Mouse (Mus musculus): Measurements from ENCODE around the gene Slc12a5. TPM values are rescaled to one million over a fixed set of nuclear protein-coding genes. Genes with fewer than 3 reads are reported as not detected.

The Slc12a5 gene
- polyA plus RNA-seq, 1 experiment from 2014 or later, result 21.4 TPM

- H3K9me3 ChIP-seq, result no peaks in the 10 kb centered on the region
- H3K36me3 ChIP-seq, result no peaks in the 10 kb centered on the region
- peak; percentile 58 for ATAC-seq (ENCODE audit: low FRiP score)
- peak overlapping the region; percentile 72 for H3K4me2 ChIP-seq
- peaks cover 68% of the 10 kb centered on the region for H3K27me3 ChIP-seq
- peak overlapping the region; percentile 79 for H3K9ac ChIP-seq
- WGBS, result under 1% methylated on average over 64 of the region's 65 CpGs
- H3K4me1 ChIP-seq (replicated peaks), result peaks cover 85% of the 10 kb centered on the region
- peak overlapping the region; percentile 56 for H3K4me3 ChIP-seq
- peak overlapping the region; percentile 92 for H3K27ac ChIP-seq
Measured at GRCm38 (mm10) chr2:164967761-164968440, 7.3 kb downstream of the Slc12a5 start.

GRCm38 (mm10) chr2:164968451-164968851, 7.8 kb downstream of the Slc12a5 start:
- Histone ChIP-seq H3K36me3 (no peaks in the 10 kb centered on the region), H3K4me3 (peak overlapping the region; percentile 56), H3K4me1 (replicated peaks) (peaks cover 80% of the 10 kb centered on the region), H3K27ac (peak overlapping the region; percentile 92), H3K9me3 (no peaks in the 10 kb centered on the region), H3K27me3 (peaks cover 71% of the 10 kb centered on the region), H3K9ac (peak overlapping the region; percentile 79), H3K4me2 (peak overlapping the region; percentile 72)
- under 1% methylated on average over 29 of the region's 29 CpGs for WGBS
- ATAC-seq (ENCODE audit: low FRiP score), result 0 out of 2 replicates have a peak, but pooled peaks have one; percentile 16

GRCm38 (mm10) chr2:164969348-164969781, 8.8 kb downstream of the Slc12a5 start:
- no peaks in the 10 kb centered on the region for H3K9me3 ChIP-seq
- H3K4me2 ChIP-seq, result peak overlapping the region; percentile 72
- peaks cover 74% of the 10 kb centered on the region for H3K27me3 ChIP-seq
- 2% methylated on average over 21 of the region's 21 CpGs for WGBS
- H3K4me3 ChIP-seq, result peak overlapping the region; percentile 56
- H3K27ac ChIP-seq, result peak overlapping the region; percentile 92
- H3K9ac ChIP-seq, result peak overlapping the region; percentile 79
- peaks cover 74% of the 10 kb centered on the region for H3K4me1 ChIP-seq (replicated peaks)
- no peaks in the 10 kb centered on the region for H3K36me3 ChIP-seq
- ATAC-seq (ENCODE audit: low FRiP score), result no peak

- ATAC-seq (ENCODE audit: low FRiP score), result peak; percentile 52
- H3K4me3 ChIP-seq, result peak overlapping the region; percentile 56
- H3K4me2 ChIP-seq, result peak overlapping the region; percentile 72
- WGBS, result under 1% methylated on average over 42 of the region's 42 CpGs
- no peaks in the 10 kb centered on the region for H3K36me3 ChIP-seq
- no peaks in the 10 kb centered on the region for H3K9me3 ChIP-seq
- peak overlapping the region; percentile 79 for H3K9ac ChIP-seq
- H3K27ac ChIP-seq, result peak overlapping the region; percentile 58
- H3K27me3 ChIP-seq, result peaks cover 74% of the 10 kb centered on the region
- H3K4me1 ChIP-seq (replicated peaks), result peaks cover 67% of the 10 kb centered on the region
Measured at GRCm38 (mm10) chr2:164970631-164971196, 10.1 kb downstream of the Slc12a5 start.

GRCm38 (mm10) chr2:164972646-164973045, 12.0 kb downstream of the Slc12a5 start:
- Histone ChIP-seq H3K4me3 (no peak overlapping the region), H3K9ac (no peak overlapping the region), H3K4me1 (replicated peaks) (peaks cover 63% of the 10 kb centered on the region), H3K9me3 (no peaks in the 10 kb centered on the region), H3K4me2 (no peak overlapping the region), H3K27ac (no peak overlapping the region), H3K27me3 (peaks cover 56% of the 10 kb centered on the region), H3K36me3 (no peaks in the 10 kb centered on the region)
- 74% methylated on average over 5 of the region's 5 CpGs for WGBS
- no peak for ATAC-seq (ENCODE audit: low FRiP score)

GRCm38 (mm10) chr2:164975611-164976010, 15.0 kb downstream of the Slc12a5 start:
- no peak for ATAC-seq (ENCODE audit: low FRiP score)
- 79% methylated on average over 6 of the region's 6 CpGs for WGBS
- no peak overlapping the region for H3K9ac ChIP-seq

GRCm38 (mm10) chr2:164979749-164980148, 19.1 kb downstream of the Slc12a5 start:
- WGBS, result 23% methylated on average over 7 of the region's 7 CpGs
- Histone ChIP-seq H3K9ac (no peak overlapping the region), H3K27me3 (0 out of 2 replicates have a peak, but pooled peaks cover 8% of the 10 kb centered on the region), H3K27ac (no peak overlapping the region), H3K9me3 (no peaks in the 10 kb centered on the region), H3K36me3 (peaks cover 24% of the 10 kb centered on the region), H3K4me2 (no peak overlapping the region), H3K4me3 (no peak overlapping the region), H3K4me1 (replicated peaks) (peaks cover 24% of the 10 kb centered on the region)
- no peak for ATAC-seq (ENCODE audit: low FRiP score)

More at GRCm38 (mm10) chr2:164975611-164976010, 15.0 kb downstream of the Slc12a5 start:
- Histone ChIP-seq H3K36me3 (0 out of 2 replicates have a peak, but pooled peaks cover 11% of the 10 kb centered on the region), H3K9me3 (no peaks in the 10 kb centered on the region), H3K4me3 (no peak overlapping the region), H3K4me1 (replicated peaks) (peaks cover 39% of the 10 kb centered on the region), H3K4me2 (no peak overlapping the region), H3K27ac (no peak overlapping the region), H3K27me3 (peaks cover 35% of the 10 kb centered on the region)

GRCm38 (mm10) chr2:164985962-164986361, 25.4 kb downstream of the Slc12a5 start:
- Histone ChIP-seq H3K4me1 (replicated peaks) (0 out of 2 replicates have a peak, but pooled peaks cover 5% of the 10 kb centered on the region), H3K27ac (no peak overlapping the region), H3K9me3 (no peaks in the 10 kb centered on the region), H3K4me3 (no peak overlapping the region), H3K9ac (no peak overlapping the region), H3K27me3 (0 out of 2 replicates have a peak, but pooled peaks cover 5% of the 10 kb centered on the region), H3K4me2 (no peak overlapping the region), H3K36me3 (peaks cover 38% of the 10 kb centered on the region)
- 79% methylated on average over 6 of the region's 6 CpGs for WGBS
- no peak for ATAC-seq (ENCODE audit: low FRiP score)

GRCm38 (mm10) chr2:164986371-164987027, 25.9 kb downstream of the Slc12a5 start:
- Histone ChIP-seq H3K9me3 (no peaks in the 10 kb centered on the region), H3K4me3 (no peak overlapping the region), H3K27me3 (0 out of 2 replicates have a peak, but pooled peaks cover 5% of the 10 kb centered on the region), H3K27ac (no peak overlapping the region), H3K4me2 (no peak overlapping the region), H3K4me1 (replicated peaks) (0 out of 2 replicates have a peak, but pooled peaks cover 5% of the 10 kb centered on the region), H3K36me3 (peaks cover 38% of the 10 kb centered on the region), H3K9ac (no peak overlapping the region)
- WGBS, result 81% methylated on average over 14 of the region's 14 CpGs
- ATAC-seq (ENCODE audit: low FRiP score), result no peak

GRCm38 (mm10) chr2:164988777-164989176, 28.2 kb downstream of the Slc12a5 start:
- Histone ChIP-seq H3K27me3 (0 out of 2 replicates have a peak, but pooled peaks cover 8% of the 10 kb centered on the region), H3K4me2 (no peak overlapping the region), H3K9ac (no peak overlapping the region), H3K4me1 (replicated peaks) (0 out of 2 replicates have a peak, but pooled peaks cover 5% of the 10 kb centered on the region), H3K9me3 (no peaks in the 10 kb centered on the region), H3K36me3 (peaks cover 38% of the 10 kb centered on the region), H3K27ac (no peak overlapping the region), H3K4me3 (no peak overlapping the region)
- WGBS, result 61% methylated on average over 13 of the region's 13 CpGs
- no peak for ATAC-seq (ENCODE audit: low FRiP score)

GRCm38 (mm10) chr2:164991111-164991510, 30.5 kb downstream of the Slc12a5 start:
- peaks cover 9% of the 10 kb centered on the region; the same call in 1 of the 2 replicates for H3K4me1 ChIP-seq (replicated peaks)
- no peak overlapping the region for H3K4me2 ChIP-seq
- no peak for ATAC-seq (ENCODE audit: low FRiP score)
- H3K9me3 ChIP-seq, result no peaks in the 10 kb centered on the region
- peaks cover 46% of the 10 kb centered on the region for H3K36me3 ChIP-seq
- H3K27me3 ChIP-seq, result 0 out of 2 replicates have a peak, but pooled peaks cover 11% of the 10 kb centered on the region
- no peak overlapping the region for H3K27ac ChIP-seq
- 76% methylated on average over 3 of the region's 3 CpGs for whole genome bisulfite sequencing
- no peak overlapping the region for H3K9ac ChIP-seq
- no peak overlapping the region for H3K4me3 ChIP-seq

- H3K4me1 ChIP-seq (replicated peaks), result peaks cover 10% of the 10 kb centered on the region; the same call in 1 of the 2 replicates
- H3K27ac ChIP-seq, result no peak overlapping the region
- no peak overlapping the region for H3K9ac ChIP-seq
- no peak overlapping the region for H3K4me3 ChIP-seq
- 51% methylated on average over 10 of the region's 10 CpGs for WGBS
- H3K27me3 ChIP-seq, result peaks cover 10% of the 10 kb centered on the region; the same call in 1 of the 2 replicates
- ATAC-seq (ENCODE audit: low FRiP score), result no peak
- H3K9me3 ChIP-seq, result no peaks in the 10 kb centered on the region
- peaks cover 39% of the 10 kb centered on the region for H3K36me3 ChIP-seq
- H3K4me2 ChIP-seq, result no peak overlapping the region
Measured at GRCm38 (mm10) chr2:164991808-164992207, 31.2 kb downstream of the Slc12a5 start.
